Mouse (Mus musculus) kidney, embryonic 16.5 days (tissue): ENCODE results near the gene Uqcrq. TPM values are rescaled to one million over a fixed set of nuclear protein-coding genes. Genes with fewer than 3 reads are reported as not detected.

ENCODE experiments used
- ATAC-seq: fragments of 200-750 bp; cut with Nextera tagmentation; 2 replicates; pipeline ENCODE4 v1.8.0; 2017; ENCODE audit warnings: moderate TSS enrichment; ENCODE audit not compliant: low FRiP score, low TSS enrichment
- H3K27ac ChIP-seq: fragments of 300-500 bp; sonication (generic); 2 replicates; pipeline ENCODE4 v1.5.1; 2014; ENCODE audit warnings: low read length
- H3K27me3 ChIP-seq: fragments of 300-500 bp; sonication (generic); 2 replicates; pipeline ENCODE4 v1.6.1; 2014; ENCODE audit warnings: low read length, control low read depth, mixed read lengths; ENCODE audit not compliant: insufficient read depth
- H3K36me3 ChIP-seq: fragments of 300-500 bp; sonication (generic); 2 replicates; pipeline ENCODE4 v1.6.1; 2014; ENCODE audit warnings: low read length, control low read depth, mixed read lengths; ENCODE audit not compliant: insufficient read depth
- H3K4me1 ChIP-seq: fragments of 300-500 bp; sonication (generic); 2 replicates; pipeline ENCODE4 v1.6.1; 2014; ENCODE audit warnings: low read length, control low read depth, mixed read lengths; ENCODE audit not compliant: insufficient read depth
- H3K4me2 ChIP-seq: fragments of 300-500 bp; sonication (generic); replicated peaks from 2 replicates; pipeline ENCODE4 v1.6.1; 2014; ENCODE audit warnings: low read depth, low read length
- H3K4me3 ChIP-seq: fragments of 300-500 bp; sonication (generic); 2 replicates; pipeline ENCODE4 v1.5.1; 2014; ENCODE audit warnings: mild to moderate bottlenecking, low read length
- H3K9ac ChIP-seq: fragments of 300-500 bp; sonication (generic); replicated peaks from 2 replicates; pipeline ENCODE4 v1.6.1; 2014; ENCODE audit warnings: low read length
- H3K9me3 ChIP-seq: fragments of 300-500 bp; sonication (generic); 2 replicates; pipeline ENCODE4 v1.6.1; 2016; ENCODE audit warnings: low read length, control low read depth
- WGBS: fragments of 180-500 bp; shearing (Covaris S2); extraction: QIAGEN DNeasy Blood & Tissue Kit; methylation state at CpG from one replicate; pipeline ENCODE4 v1.1.7; 2014; 5-methylcytosine and 5-hydroxymethylcytosine counted together
- polyA plus RNA-seq: library from polyadenylated mRNA; unstranded; fragments of >200 nt; fragmentation: Nextera tagmentation; extraction: Ambion mirVana; gene quantifications from 2 replicates; pipeline ENCODE4 v1.2.1, GENCODE M21; 2015

Gene Uqcrq
- polyA plus RNA-seq, 1 experiment from 2014 or later, result 655 TPM

DNA sequence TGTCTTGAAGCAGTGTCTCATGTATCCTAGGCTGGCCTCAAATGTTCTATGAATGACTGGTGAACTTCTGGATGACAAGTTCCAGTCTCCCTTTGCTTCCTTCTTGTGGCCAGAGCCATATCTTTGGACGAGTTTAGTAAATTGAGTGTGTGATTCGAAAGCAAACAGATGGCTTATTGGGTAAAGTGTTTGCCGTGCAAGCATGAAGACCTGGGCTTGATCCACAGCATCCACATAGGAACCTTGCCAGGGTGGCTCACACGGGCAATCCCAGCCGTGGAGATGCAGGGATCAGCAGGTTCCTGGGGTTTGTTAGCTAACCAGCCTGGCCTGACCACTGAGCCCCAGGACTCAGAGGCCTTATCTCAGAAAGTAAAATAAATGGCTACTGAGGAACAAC, 22.4 kb upstream of the Uqcrq start:
- Histone ChIP-seq H3K9ac (no peak overlapping the region), H3K4me1 (peaks cover 6% of the 10 kb centered on the region; the same call in 1 of the 2 replicates), H3K27me3 (0 out of 2 replicates have a peak, but pooled peaks cover 1% of the 10 kb centered on the region), H3K4me3 (no peak overlapping the region), H3K27ac (no peak overlapping the region), H3K36me3 (no peaks in the 10 kb centered on the region), H3K4me2 (no peak overlapping the region), H3K9me3 (no peaks in the 10 kb centered on the region)
- 91% methylated on average over 5 of the region's 5 CpGs for WGBS
- ATAC-seq, result no peak

DNA sequence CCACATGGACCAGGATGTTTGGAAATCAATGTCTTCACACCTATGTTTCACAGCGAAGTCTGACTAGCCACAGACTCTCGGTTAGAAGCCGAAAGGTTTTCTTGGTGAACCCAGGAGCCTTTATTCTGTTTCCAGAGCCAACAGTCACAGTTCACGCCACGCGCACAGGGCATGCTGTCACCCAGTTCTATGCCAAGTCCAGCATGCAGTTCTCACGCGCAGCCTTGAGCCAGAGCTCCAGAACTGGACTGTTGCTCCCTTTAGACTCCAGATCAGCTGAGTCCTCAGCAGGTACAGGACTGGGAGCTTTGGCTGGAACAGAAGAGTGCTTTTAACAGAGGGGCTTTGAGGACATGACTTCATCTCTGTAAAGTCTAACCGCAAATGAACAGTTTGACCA, 21.8 kb upstream of the Uqcrq start:
- ATAC-seq, result no peak
- Histone ChIP-seq H3K4me2 (no peak overlapping the region), H3K36me3 (no peaks in the 10 kb centered on the region), H3K4me3 (no peak overlapping the region), H3K27me3 (no peaks in the 10 kb centered on the region), H3K9ac (no peak overlapping the region), H3K4me1 (peaks cover 3% of the 10 kb centered on the region; the same call in 1 of the 2 replicates), H3K9me3 (no peaks in the 10 kb centered on the region), H3K27ac (no peak overlapping the region)
- 94% methylated on average over 9 of the region's 9 CpGs for whole genome bisulfite sequencing

DNA sequence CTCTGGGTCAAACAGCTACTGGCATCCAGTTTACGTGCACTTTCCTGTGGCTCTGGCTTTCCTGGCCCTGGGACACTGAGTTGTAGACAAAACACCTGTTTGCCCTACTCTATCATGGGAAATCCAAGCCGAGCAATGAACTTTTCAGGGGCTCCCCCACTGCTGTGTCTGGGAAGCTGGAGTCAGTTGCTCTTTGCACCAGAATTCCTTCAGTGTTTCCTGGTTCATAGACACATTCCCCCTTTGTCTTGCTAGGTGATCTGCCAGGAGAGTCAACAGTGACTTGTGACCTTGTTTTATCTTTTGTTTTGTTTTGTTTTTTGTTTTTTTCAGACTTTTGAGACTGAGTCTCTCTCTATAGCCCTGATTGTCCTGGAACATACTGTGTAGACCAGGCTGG, 20.7 kb upstream of the Uqcrq start:
- Histone ChIP-seq H3K27ac (no peak overlapping the region), H3K4me3 (no peak overlapping the region), H3K9me3 (no peaks in the 10 kb centered on the region), H3K27me3 (no peaks in the 10 kb centered on the region), H3K9ac (no peak overlapping the region), H3K4me1 (no peaks in the 10 kb centered on the region), H3K36me3 (no peaks in the 10 kb centered on the region), H3K4me2 (no peak overlapping the region)
- 55% methylated on average over 2 of the region's 2 CpGs for WGBS
- no peak for ATAC-seq

DNA sequence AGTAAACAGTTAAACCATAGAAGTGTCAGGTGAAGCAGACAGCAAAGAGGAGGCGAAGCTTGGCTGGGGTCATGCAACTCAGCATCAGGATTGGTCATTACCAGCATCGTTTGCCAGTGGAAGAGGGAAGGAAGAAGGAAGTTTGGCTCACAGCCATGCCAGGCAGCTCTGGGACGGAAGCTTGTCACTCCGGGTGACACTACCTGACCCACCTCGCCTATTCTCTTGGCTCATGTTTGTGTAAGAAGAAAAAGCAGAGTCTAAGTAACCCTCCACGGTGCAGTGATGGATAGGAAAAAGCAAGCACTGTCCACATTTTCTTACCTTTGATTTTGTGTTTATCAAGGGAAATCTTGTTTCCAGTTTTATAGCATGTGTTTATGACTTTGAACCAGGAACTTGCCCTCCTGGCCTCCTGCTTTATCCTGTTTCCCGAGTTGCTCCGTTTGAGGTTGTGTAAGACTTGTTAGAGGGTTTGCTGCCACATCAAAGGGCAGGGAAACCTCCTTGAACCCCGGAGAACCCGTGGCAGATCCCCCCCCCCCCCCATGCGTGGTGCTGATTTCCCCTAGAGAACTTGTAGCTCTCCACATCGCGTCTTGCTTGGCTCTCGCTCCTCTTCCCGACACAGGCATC, 19.6 kb upstream of the Uqcrq start:
- no peaks in the 10 kb centered on the region for H3K36me3 ChIP-seq
- H3K9ac ChIP-seq, result no peak overlapping the region
- no peak for ATAC-seq
- no peaks in the 10 kb centered on the region for H3K4me1 ChIP-seq
- H3K4me2 ChIP-seq, result no peak overlapping the region
- 30% methylated on average over 14 of the region's 15 CpGs for WGBS
- H3K27ac ChIP-seq, result no peak overlapping the region
- H3K27me3 ChIP-seq, result no peaks in the 10 kb centered on the region
- H3K4me3 ChIP-seq, result no peak overlapping the region
- H3K9me3 ChIP-seq, result no peaks in the 10 kb centered on the region

DNA sequence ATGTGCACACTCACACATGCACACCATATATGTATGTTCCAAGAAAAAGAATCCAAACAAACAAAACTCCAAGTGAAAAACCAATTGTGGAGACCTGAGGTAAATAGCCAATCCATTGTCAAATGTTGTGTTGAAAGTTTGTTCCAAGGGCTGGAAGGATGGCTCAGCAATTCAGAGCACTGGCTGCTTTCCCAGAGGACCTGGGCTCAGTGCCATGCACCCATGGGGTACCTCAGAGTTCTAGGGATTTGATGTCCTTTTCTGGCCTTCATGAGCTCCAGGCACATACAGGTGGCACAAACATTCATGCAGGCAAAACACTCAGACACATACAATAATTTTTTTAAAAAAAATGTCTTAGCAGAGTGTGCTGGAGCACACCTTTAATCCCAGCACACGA, 17.9 kb upstream of the Uqcrq start:
- no peak overlapping the region for H3K9ac ChIP-seq
- no peak overlapping the region for H3K27ac ChIP-seq
- H3K27me3 ChIP-seq, result no peaks in the 10 kb centered on the region
- H3K4me2 ChIP-seq, result no peak overlapping the region
- WGBS, result 78% methylated on average over 1 of the region's 1 CpGs
- no peaks in the 10 kb centered on the region for H3K4me1 ChIP-seq
- no peak for ATAC-seq
- no peaks in the 10 kb centered on the region for H3K36me3 ChIP-seq
- H3K9me3 ChIP-seq, result no peaks in the 10 kb centered on the region
- no peak overlapping the region for H3K4me3 ChIP-seq

DNA sequence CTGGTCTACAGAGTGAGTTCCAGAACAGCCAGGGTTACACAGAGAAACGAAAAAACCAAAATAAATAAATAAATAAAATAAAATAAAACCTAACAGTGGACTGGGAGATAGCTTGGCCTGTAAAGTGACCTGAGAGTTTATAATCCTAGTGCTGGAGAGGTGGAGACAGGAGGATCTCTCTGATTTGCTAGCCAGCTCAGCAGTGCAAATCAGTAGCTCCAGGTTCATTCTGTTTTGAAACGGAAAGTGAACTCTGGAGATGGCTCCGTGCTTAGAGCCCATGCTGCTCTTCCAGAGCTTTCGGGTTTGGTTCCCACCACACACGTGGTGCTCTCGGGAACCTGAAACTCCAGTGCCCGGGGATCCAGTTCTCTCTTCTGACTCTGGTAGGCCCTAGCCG, 17.4 kb upstream of the Uqcrq start:
- Histone ChIP-seq H3K36me3 (no peaks in the 10 kb centered on the region), H3K4me2 (no peak overlapping the region), H3K4me1 (no peaks in the 10 kb centered on the region), H3K27ac (no peak overlapping the region), H3K9me3 (no peaks in the 10 kb centered on the region), H3K9ac (no peak overlapping the region), H3K4me3 (no peak overlapping the region), H3K27me3 (no peaks in the 10 kb centered on the region)
- no peak for ATAC-seq
- WGBS, result 90% methylated on average over 8 of the region's 8 CpGs

DNA sequence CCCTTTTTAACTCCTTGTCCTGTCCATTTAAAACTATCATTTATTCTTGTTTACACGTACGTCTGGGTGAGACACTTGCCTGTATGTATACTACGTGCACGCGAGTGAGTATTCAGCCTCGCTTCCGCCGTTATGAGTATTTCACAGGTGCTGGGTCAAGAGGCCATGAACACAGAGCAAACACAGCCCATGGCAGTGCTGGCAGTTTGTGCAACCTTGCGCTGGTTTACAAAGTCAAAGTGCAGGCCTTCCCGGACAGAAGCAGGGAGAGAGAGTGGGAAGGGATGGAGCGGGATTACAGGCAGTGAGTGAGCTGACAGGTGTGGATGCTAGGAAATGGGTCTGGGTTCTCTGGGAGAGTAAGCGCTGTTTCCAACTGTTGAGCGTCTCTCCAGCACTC, 15.6 kb upstream of the Uqcrq start:
- Histone ChIP-seq H3K27me3 (no peaks in the 10 kb centered on the region), H3K9ac (no peak overlapping the region), H3K4me1 (peaks cover 3% of the 10 kb centered on the region; the same call in 1 of the 2 replicates), H3K27ac (no peak overlapping the region), H3K36me3 (no peaks in the 10 kb centered on the region), H3K9me3 (no peaks in the 10 kb centered on the region), H3K4me3 (no peak overlapping the region), H3K4me2 (no peak overlapping the region)
- no peak for ATAC-seq
- WGBS, result 87% methylated on average over 13 of the region's 13 CpGs

DNA sequence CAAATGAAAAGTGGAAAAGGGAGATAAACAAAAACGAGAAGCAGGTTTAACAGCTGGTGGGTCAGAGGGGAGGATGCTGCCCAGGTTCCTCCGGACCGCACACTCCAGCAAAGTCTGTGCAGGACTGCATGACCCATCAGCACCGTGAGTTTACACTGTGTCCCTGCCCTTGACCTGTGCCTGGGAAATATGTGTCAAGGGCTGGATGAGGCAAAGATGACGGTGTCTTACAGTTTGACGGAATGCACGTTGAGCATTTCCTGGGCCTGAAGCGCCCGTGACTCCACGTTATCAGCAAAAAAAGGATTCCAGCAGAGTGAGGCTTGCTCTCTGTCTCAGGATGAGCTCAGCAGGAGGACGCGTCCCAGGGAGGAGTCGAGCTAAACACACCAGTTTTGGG, 14.9 kb upstream of the Uqcrq start:
- Histone ChIP-seq H3K9ac (no peak overlapping the region), H3K27ac (no peak overlapping the region), H3K4me2 (no peak overlapping the region), H3K9me3 (no peaks in the 10 kb centered on the region), H3K4me3 (no peak overlapping the region), H3K36me3 (no peaks in the 10 kb centered on the region), H3K27me3 (no peaks in the 10 kb centered on the region), H3K4me1 (peaks cover 3% of the 10 kb centered on the region; the same call in 1 of the 2 replicates)
- 69% methylated on average over 13 of the region's 13 CpGs for WGBS
- ATAC-seq, result no peak

DNA sequence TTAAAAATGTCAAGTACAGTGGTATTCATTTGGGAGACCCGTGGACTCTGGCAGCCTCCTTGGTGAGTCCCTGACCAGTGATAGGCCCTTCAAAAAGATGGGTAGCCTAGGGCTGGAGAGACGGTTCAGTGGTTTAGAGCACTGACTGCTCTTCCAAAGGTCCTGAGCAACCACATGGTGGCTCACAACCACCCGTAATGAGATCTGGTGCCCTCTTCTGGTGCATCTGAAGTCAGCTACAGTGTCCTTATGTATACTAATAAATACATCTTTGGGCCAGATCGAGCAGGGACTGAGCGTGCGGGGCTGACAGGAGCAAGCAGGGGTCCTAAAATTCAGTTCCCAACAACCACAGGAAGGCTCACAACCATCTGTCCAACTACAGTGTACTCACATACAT, 13.2 kb upstream of the Uqcrq start:
- H3K4me3 ChIP-seq, result no peak overlapping the region
- H3K36me3 ChIP-seq, result no peaks in the 10 kb centered on the region
- no peak for ATAC-seq
- H3K27me3 ChIP-seq, result no peaks in the 10 kb centered on the region
- no peak overlapping the region for H3K4me2 ChIP-seq
- H3K9me3 ChIP-seq, result no peaks in the 10 kb centered on the region
- no peak overlapping the region for H3K27ac ChIP-seq
- WGBS, result 37% methylated on average over 6 of the region's 6 CpGs
- H3K4me1 ChIP-seq, result peaks cover 3% of the 10 kb centered on the region; the same call in 1 of the 2 replicates
- H3K9ac ChIP-seq, result no peak overlapping the region

DNA sequence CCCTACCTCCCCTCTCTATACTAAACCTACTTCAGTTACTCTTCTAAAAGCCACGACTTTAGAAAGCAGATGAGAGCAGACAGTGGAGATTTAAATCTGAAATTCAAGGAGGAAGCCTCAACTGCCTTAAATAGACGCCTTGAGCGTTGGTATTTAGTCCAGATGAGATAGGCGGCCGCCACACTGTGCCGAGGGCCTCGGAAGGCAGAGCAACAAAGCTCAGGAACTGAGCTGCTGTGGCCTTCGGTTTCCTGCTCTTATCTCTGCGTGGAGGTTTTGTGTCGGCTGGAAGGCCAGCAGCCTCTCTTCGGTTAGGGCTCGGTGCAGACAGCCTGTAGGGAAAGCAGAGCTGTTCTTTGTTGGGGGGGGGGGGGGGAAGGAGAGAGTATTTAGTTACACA, 11.3 kb upstream of the Uqcrq start:
- no peaks in the 10 kb centered on the region for H3K27me3 ChIP-seq
- H3K4me3 ChIP-seq, result no peak overlapping the region
- peaks cover 3% of the 10 kb centered on the region; the same call in 1 of the 2 replicates for H3K4me1 ChIP-seq
- ATAC-seq, result no peak
- H3K36me3 ChIP-seq, result no peaks in the 10 kb centered on the region
- no peak overlapping the region for H3K4me2 ChIP-seq
- peak overlapping the region; percentile 7; the same call in 1 of the 2 replicates for H3K27ac ChIP-seq
- no peaks in the 10 kb centered on the region for H3K9me3 ChIP-seq
- WGBS, result 24% methylated on average over 12 of the region's 12 CpGs
- 0 out of 2 replicates have a peak overlapping the region, but pooled peaks have one; percentile 13 for H3K9ac ChIP-seq
